Mouse (Mus musculus) bone marrow macrophage, adult 2 months (primary cell): ENCODE results near the gene Asb18.

Experiments
- CTCF ChIP-seq: IDR thresholded peaks from 2 replicates; pipeline ENCODE4 v1.5.1; 2012; ENCODE audit warnings: low read depth, mild to moderate bottlenecking, low read length, moderate library complexity
- POLR2A ChIP-seq: IDR thresholded peaks from 2 replicates; pipeline ENCODE4 v1.6.1; 2012; ENCODE audit warnings: mild to moderate bottlenecking, low read depth, low read length, borderline replicate concordance

DNA sequence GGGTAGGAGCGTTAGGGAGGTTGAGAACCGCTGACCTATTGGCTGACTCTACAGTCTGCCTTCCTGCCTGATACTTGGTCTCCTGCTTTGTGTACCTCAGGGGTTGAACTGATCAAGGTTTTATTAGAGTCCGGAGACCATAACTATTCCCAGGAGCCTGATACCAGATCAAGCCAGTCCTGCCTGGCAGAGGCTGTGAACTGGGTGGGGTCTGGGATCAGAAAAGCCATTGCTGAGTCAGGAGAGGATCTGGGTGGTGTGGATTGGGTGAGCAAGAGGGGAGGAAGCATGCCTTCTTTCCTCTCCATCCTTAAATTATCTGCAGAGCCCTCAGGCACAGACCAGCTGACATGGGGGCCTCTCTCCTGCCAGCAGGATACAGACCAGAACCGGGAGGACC, 55.1 kb downstream of the Asb18 start:
- TF ChIP-seq CTCF (no peak), POLR2A (no peak)
